Mouse (Mus musculus) forebrain, embryonic 16.5 days (tissue): ENCODE results near the gene Dnah5. TPM values are rescaled to one million over a fixed set of nuclear protein-coding genes. Genes with fewer than 3 reads are reported as not detected.

Experiments used
- ATAC-seq: fragments of 200-750 bp; cut with Nextera tagmentation; 2 replicates; pipeline ENCODE4 v1.8.0; 2017; ENCODE audit warnings: mild to moderate bottlenecking, moderate library complexity
- H3K27ac ChIP-seq: fragments of 300-500 bp; sonication (generic); 2 replicates; pipeline ENCODE4 v1.5.1; 2014; ENCODE audit warnings: low read length, control low read depth
- H3K27me3 ChIP-seq: fragments of 300-500 bp; sonication (generic); replicated peaks from 2 replicates; pipeline ENCODE4 v1.6.1; 2014; ENCODE audit warnings: low read length; ENCODE audit not compliant: control insufficient read depth, insufficient read depth
- H3K36me3 ChIP-seq: fragments of 300-500 bp; sonication (generic); 2 replicates; pipeline ENCODE4 v1.6.1; 2014; ENCODE audit not compliant: control insufficient read depth, insufficient read depth
- H3K4me1 ChIP-seq: fragments of 300-500 bp; sonication (generic); replicated peaks from 2 replicates; pipeline ENCODE4 v1.6.1; 2014; ENCODE audit warnings: low read length; ENCODE audit not compliant: control insufficient read depth, insufficient read depth
- H3K4me2 ChIP-seq: fragments of 300-500 bp; sonication (generic); 2 replicates; pipeline ENCODE4 v1.6.1; 2014; ENCODE audit warnings: mild to moderate bottlenecking, low read length, control low read depth
- H3K4me3 ChIP-seq: fragments of 300-500 bp; sonication (generic); replicated peaks from 2 replicates; pipeline ENCODE4 v1.5.1; 2014; ENCODE audit warnings: mild to moderate bottlenecking, low read length, control low read depth
- H3K9ac ChIP-seq: fragments of 300-500 bp; sonication (generic); replicated peaks from 2 replicates; pipeline ENCODE4 v1.6.1; 2014; ENCODE audit warnings: low read depth, low read length, control low read depth
- H3K9me3 ChIP-seq: fragments of 300-500 bp; sonication (generic); 2 replicates; pipeline ENCODE4 v1.6.1; 2016; ENCODE audit warnings: low read length; ENCODE audit not compliant: control insufficient read depth
- WGBS: fragments of 180-500 bp; shearing (Covaris S2); extraction: QIAGEN DNeasy Blood & Tissue Kit; methylation state at CpG from one replicate; pipeline ENCODE4 v1.1.7; 2014; 5-methylcytosine and 5-hydroxymethylcytosine counted together
- polyA plus RNA-seq: library from polyadenylated mRNA; unstranded; fragments of >200 nt; fragmentation: Nextera tagmentation; extraction: Ambion mirVana; gene quantifications from 2 replicates; pipeline ENCODE4 v1.2.1, GENCODE M21; 2015

Gene Dnah5
- 0.19 and 0.23 TPM in 2 replicates for polyA plus RNA-seq

DNA sequence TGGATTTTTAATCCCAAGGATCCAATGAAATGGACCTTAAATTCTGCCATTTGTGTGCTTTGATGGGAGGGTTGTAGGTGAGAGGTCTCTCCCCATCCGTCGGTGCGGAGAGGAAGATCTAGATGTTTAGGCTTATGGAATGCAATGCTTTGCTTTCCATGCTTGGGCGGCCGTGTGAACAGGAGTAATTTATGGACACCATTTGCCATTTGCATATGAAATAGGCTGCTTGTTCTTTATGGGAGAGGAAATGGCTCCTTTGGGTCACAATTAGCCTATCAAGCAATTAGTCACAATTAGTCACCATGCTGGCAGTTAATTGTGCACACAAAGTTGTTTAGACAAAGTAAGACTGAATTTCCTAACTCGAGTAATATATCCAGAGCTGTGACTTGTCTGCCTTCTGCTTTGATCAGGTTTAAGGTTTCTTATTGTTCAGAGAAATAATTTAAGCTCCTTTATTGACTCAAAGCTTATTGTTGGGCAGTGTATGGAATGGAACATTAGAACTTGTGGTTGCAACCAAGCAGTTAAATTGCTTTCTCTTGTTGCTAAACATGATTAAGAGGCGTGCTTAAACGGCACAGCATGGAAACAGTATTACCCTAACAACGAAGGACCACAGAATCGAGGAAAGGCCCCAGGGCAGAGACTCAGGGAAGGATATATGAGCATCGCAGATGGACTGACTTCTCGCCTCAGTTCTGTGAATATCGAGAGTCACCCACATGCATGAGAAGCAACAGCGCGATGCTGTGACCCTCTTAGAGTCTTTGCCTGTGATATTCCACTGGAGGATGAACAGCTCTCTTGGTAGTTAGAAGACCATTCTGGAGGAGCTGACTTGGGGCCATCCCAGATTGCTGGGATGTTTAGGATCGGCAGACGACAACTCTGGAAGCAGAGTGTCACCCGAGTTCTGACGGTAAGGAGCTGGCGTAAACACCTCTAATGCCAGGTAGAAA is at the start of gene Dnah5:
Dnah5 (plus strand) TSS at position 642 of the 965 bp plus-strand sequence.
- H3K4me1 ChIP-seq = no peaks in the 10 kb centered on the region
- peaks cover 8% of the 10 kb centered on the region for H3K27me3 ChIP-seq
- H3K27ac ChIP-seq = no peak within 1 kb of the TSS
- no peak within 1 kb of the TSS for H3K9ac ChIP-seq
- no peaks in the 10 kb centered on the region for H3K9me3 ChIP-seq
- ATAC-seq = peak; percentile 69
- 40% methylated on average over 20 of the region's 20 CpGs for WGBS
- H3K36me3 ChIP-seq = no peaks in the 10 kb centered on the region
- H3K4me3 ChIP-seq = no peak within 1 kb of the TSS
- H3K4me2 ChIP-seq = no peak within 1 kb of the TSS

DNA sequence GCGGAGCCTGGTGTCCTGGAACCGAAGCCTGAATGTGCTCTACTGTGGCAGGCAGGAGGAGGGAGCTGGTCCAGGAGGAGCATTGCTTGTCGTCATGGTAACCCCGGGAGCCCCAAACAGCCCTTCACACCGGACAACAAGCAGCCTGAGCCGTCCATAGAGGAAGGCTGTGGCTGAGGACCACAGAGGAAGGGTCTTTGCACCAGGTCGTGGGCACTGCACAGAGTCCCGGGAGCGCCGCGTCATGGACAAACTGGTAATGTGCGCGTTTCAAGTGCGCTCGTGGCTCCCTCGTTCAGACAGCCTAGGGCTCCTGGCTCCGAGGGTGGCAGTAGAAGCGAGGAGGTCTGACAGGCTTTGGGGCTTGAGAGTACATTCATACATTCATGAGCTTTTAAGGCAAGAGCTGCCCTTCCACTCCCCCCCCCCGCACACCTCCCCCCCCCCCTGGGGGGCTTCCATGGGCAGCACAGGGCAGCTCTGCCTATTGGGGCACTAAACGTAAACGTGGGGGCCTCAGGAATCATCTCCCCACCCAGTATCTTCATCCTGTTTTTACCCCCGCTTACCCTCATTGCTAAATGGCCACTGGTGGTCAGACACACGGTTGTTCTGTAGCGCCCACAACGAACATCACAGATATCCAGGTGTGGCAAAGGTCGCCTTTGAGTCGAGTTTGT is 48.6 kb upstream of the Dnah5 start:
- Histone ChIP-seq H3K27me3 (peaks cover 2% of the 10 kb centered on the region; the same call in 1 of the 2 replicates), H3K27ac (no peak overlapping the region), H3K4me1 (peaks cover 13% of the 10 kb centered on the region), H3K9ac (peak overlapping the region; percentile 54), H3K36me3 (no peaks in the 10 kb centered on the region), H3K4me3 (peak overlapping the region; percentile 48), H3K9me3 (no peaks in the 10 kb centered on the region), H3K4me2 (peak overlapping the region; percentile 88)
- peak; percentile 90 for ATAC-seq
- 5% methylated on average over 26 of the region's 27 CpGs for WGBS

DNA sequence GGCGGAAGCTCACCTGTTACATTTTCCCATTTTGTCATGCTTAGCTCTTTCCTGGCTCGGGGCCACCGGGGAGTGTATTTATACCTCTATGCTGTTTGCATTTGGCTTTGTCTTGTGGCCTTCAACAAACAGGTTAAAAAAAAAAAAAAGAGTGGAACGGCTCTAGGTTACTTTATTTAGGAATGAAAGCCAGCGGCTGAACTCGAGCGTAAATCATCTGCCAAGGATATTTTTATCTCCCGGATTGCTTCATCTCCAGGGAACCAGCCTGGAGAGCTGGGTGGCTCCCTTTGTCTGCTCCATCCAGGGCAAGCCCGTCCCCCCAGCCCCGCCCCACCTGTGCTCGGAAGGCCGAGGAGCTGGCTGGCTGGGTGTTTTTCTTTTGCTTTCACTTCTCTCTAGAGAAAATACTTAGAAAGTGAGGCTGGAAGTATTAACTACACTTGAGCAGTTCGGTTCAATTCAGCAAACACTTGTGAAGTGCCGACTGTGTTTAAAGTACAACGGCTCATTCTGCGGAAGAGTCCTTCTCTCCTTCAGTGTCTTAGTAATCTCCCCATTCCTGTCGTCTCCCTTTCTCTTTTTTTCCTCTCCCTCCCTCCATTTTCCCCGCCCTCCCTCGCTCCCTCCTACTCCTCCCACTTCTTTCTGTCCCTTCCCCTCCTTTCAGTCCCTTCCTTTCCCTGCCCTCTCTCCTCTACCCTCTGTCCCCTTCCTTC is 44.6 kb upstream of the Dnah5 start:
- Histone ChIP-seq H3K27ac (no peak overlapping the region), H3K4me1 (peaks cover 13% of the 10 kb centered on the region), H3K9ac (peak overlapping the region; percentile 59), H3K27me3 (peaks cover 2% of the 10 kb centered on the region; the same call in 1 of the 2 replicates), H3K4me3 (peak overlapping the region; percentile 46), H3K4me2 (peak overlapping the region; percentile 73), H3K9me3 (no peaks in the 10 kb centered on the region), H3K36me3 (no peaks in the 10 kb centered on the region)
- WGBS = 2% methylated on average over 19 of the region's 19 CpGs
- ATAC-seq = peak; percentile 68

DNA sequence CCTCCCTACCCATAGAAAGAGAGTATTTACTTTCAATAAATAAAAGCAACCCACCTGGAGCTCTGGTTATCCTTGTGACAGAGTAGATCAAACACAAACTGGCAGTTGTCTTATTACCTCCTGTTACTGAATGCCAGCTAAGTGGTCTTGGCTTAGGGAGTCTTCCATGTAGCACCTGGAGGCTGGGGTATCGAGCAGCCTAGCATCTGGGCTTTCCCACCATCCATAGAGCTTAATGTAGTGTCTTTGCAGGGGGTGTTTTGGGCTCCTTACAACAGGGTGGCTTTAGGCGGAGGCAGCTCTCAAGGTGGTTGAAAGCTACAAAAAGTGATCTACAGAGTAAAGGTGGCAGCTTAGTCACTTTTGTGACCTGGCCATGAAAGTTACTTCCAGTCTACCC is 41.3 kb upstream of the Dnah5 start:
- 90% methylated on average over 2 of the region's 2 CpGs for WGBS

DNA sequence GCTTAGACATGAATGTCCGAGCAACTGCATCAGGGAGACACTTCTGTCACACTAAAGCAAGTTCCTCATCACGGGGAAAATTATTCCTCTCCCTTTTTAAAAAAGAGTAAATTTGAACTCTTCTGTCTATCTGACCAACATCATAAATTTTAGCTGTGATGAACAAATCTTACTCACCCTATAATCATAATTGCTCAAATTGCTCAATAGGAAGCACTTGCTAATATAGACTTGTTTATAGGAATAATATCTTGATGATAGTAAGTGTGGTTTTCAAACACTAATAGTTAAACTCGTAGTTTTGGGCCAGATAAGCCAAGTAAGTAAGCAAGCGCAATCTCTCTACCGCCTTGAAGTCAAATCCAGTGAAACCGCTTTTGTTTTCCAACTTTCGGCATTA is 38.3 kb upstream of the Dnah5 start:
- WGBS = 89% methylated on average over 7 of the region's 7 CpGs
- Histone ChIP-seq H3K36me3 (no peaks in the 10 kb centered on the region), H3K27ac (no peak overlapping the region), H3K9ac (no peak overlapping the region), H3K4me1 (no peaks in the 10 kb centered on the region), H3K4me2 (no peak overlapping the region), H3K4me3 (no peak overlapping the region), H3K9me3 (no peaks in the 10 kb centered on the region), H3K27me3 (no peaks in the 10 kb centered on the region)
- no peak for ATAC-seq

More for the DNA sequence above, 41.3 kb upstream of the Dnah5 start:
- H3K9me3 ChIP-seq = no peaks in the 10 kb centered on the region
- H3K4me3 ChIP-seq = no peak overlapping the region
- no peak overlapping the region for H3K4me2 ChIP-seq
- no peaks in the 10 kb centered on the region for H3K36me3 ChIP-seq
- no peaks in the 10 kb centered on the region for H3K27me3 ChIP-seq
- H3K9ac ChIP-seq = no peak overlapping the region
- H3K4me1 ChIP-seq = peaks cover 6% of the 10 kb centered on the region
- H3K27ac ChIP-seq = no peak overlapping the region
- ATAC-seq = no peak

DNA sequence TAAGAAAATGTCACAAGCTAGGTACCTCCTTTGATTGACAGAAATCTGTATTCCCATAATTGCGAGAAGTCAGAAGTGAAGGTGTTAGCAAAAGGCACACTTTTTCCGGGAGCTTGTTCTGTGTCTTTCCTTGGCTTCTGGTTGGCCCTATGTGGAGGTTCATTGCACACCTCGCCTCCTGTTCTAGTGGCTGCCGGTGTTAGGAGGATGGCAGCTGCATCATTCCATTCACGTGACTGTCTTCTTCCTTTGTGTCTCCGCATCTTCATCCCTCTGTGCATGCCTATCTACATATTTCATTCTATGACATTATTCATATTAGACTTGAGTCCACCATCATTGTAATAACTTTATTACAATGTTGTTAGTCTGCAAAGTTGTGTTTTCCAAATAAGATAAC is 37.5 kb upstream of the Dnah5 start:
- H3K27ac ChIP-seq = no peak overlapping the region
- no peak overlapping the region for H3K4me2 ChIP-seq
- no peaks in the 10 kb centered on the region for H3K9me3 ChIP-seq
- H3K9ac ChIP-seq = no peak overlapping the region
- ATAC-seq = no peak
- no peaks in the 10 kb centered on the region for H3K36me3 ChIP-seq
- no peak overlapping the region for H3K4me3 ChIP-seq
- 92% methylated on average over 6 of the region's 6 CpGs for WGBS
- no peaks in the 10 kb centered on the region for H3K27me3 ChIP-seq
- H3K4me1 ChIP-seq = no peaks in the 10 kb centered on the region

DNA sequence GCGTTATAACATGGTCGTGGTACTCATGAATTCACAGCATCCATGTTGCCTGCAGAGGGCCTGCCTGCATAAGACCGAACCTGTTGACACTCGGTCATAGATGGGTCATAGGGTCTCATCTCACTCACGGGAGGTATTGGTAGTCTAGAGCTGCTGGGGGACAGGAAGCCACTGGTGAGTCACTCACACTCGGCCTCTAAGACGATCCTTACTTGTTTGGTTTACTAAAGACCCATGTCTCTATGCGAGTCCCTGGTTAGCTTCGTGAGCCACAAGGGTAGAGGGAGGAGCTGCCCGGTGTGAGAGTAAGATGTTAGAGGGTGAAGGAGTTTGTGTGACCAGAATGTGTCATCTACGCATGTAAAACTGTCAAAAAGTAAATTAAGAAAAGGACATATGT is 24.6 kb upstream of the Dnah5 start:
- no peaks in the 10 kb centered on the region for H3K36me3 ChIP-seq
- no peaks in the 10 kb centered on the region for H3K9me3 ChIP-seq
- no peaks in the 10 kb centered on the region for H3K27me3 ChIP-seq
- no peak overlapping the region for H3K9ac ChIP-seq
- no peak overlapping the region for H3K27ac ChIP-seq
- H3K4me1 ChIP-seq = no peaks in the 10 kb centered on the region
- ATAC-seq = no peak
- H3K4me3 ChIP-seq = no peak overlapping the region
- no peak overlapping the region for H3K4me2 ChIP-seq
- 90% methylated on average over 11 of the region's 11 CpGs for WGBS

DNA sequence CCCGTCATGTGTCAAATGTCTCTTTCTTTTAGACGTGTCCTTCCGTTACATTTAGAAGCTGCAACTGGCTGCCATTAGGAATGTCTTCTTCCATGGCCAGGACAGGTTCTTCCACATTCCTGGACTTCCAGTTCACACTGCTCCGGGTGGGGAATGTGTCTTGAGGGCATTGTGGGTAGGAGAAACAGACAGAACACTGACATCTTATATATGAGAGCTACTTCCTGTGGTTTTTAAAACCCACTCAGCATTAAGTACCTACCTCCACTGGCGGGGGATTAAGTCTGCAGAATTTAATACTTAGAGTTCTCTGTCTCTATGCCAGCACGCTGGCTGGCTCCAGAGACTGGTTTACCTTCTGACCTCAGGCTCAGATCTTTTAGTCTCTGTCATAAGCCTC is 24.0 kb upstream of the Dnah5 start:
- 83% methylated on average over 6 of the region's 6 CpGs for WGBS
- Histone ChIP-seq H3K4me1 (no peaks in the 10 kb centered on the region), H3K36me3 (no peaks in the 10 kb centered on the region), H3K9me3 (no peaks in the 10 kb centered on the region), H3K9ac (no peak overlapping the region), H3K27ac (no peak overlapping the region), H3K27me3 (no peaks in the 10 kb centered on the region; the same call in 1 of the 2 replicates), H3K4me3 (no peak overlapping the region), H3K4me2 (no peak overlapping the region)
- no peak for ATAC-seq

DNA sequence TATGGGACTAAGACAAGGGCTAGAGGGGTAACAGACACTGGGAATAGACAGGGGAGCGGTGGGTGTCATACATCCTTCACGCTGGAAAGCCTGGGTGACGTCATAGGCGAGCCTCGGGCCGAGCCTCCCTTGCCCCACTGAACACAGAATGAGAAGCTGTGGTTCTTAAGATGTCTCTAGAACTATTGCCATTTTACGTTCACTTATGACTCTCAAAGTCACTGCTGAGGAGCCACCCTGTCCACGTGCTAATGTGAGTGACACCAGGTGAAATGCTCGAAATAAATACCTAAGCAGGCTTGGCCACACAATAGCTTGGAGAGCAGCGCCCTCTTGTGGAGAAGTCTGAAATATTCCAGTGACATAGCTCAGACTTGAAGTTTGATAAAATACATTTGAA is 21.7 kb upstream of the Dnah5 start:
- WGBS = 18% methylated on average over 10 of the region's 10 CpGs
- H3K9ac ChIP-seq = peak overlapping the region; percentile 44; the same call in 1 of the 2 replicates
- no peak overlapping the region for H3K27ac ChIP-seq

More for the DNA sequence above, 21.7 kb upstream of the Dnah5 start:
- peak; percentile 83 for ATAC-seq
- Histone ChIP-seq H3K36me3 (no peaks in the 10 kb centered on the region), H3K27me3 (peaks cover 6% of the 10 kb centered on the region; the same call in 1 of the 2 replicates), H3K4me2 (peak overlapping the region; percentile 68), H3K9me3 (no peaks in the 10 kb centered on the region), H3K4me3 (peak overlapping the region; percentile 43), H3K4me1 (no peaks in the 10 kb centered on the region)
